Mouse (Mus musculus) forebrain, postnatal 0 days (tissue): ENCODE results near the gene Rab3a. TPM values are rescaled to one million over a fixed set of nuclear protein-coding genes. Genes with fewer than 3 reads are reported as not detected.

Source experiments
- ATAC-seq: fragments of 200-750 bp; cut with Nextera tagmentation; 2 replicates; pipeline ENCODE4 v1.8.0; 2017; ENCODE audit warnings: mild to moderate bottlenecking, moderate library complexity
- DNase-seq: peaks from one replicate; pipeline ENCODE4 v3.0.0-alpha.2; 2015
- H3K27ac ChIP-seq: fragments of 300-500 bp; sonication (generic); 2 replicates; pipeline ENCODE4 v1.5.1; 2014; ENCODE audit warnings: low read depth, mild to moderate bottlenecking, antibody characterized with exemption, low read length, moderate library complexity, mixed read lengths
- H3K27me3 ChIP-seq: fragments of 300-500 bp; sonication (generic); 2 replicates; pipeline ENCODE4 v1.6.1; 2014; ENCODE audit warnings: mild to moderate bottlenecking, low read length, mixed read lengths; ENCODE audit not compliant: insufficient read depth
- H3K36me3 ChIP-seq: fragments of 300-500 bp; sonication (generic); 2 replicates; pipeline ENCODE4 v1.6.1; 2014; ENCODE audit warnings: mild to moderate bottlenecking, moderate library complexity; ENCODE audit not compliant: insufficient read depth
- H3K4me1 ChIP-seq: fragments of 300-500 bp; sonication (generic); 2 replicates; pipeline ENCODE4 v1.6.1; 2014; ENCODE audit warnings: antibody characterized with exemption; ENCODE audit not compliant: insufficient read depth
- H3K4me2 ChIP-seq: fragments of 300-500 bp; sonication (generic); 2 replicates; pipeline ENCODE4 v1.6.1; 2014; ENCODE audit warnings: low read depth, mild to moderate bottlenecking, moderate library complexity
- H3K4me3 ChIP-seq: fragments of 300-500 bp; sonication (generic); 2 replicates; pipeline ENCODE4 v1.5.1; 2014; ENCODE audit warnings: low read depth, low read length, mixed read lengths
- H3K9ac ChIP-seq: fragments of 300-500 bp; sonication (generic); 2 replicates; pipeline ENCODE4 v1.6.1; 2014; ENCODE audit warnings: mild to moderate bottlenecking
- H3K9me3 ChIP-seq: fragments of 300-500 bp; sonication (generic); 2 replicates; pipeline ENCODE4 v1.6.1; 2016; ENCODE audit warnings: low read length
- CTCF ChIP-seq: sonication (generic); IDR thresholded peaks from 2 replicates; pipeline ENCODE4 v1.5.1; 2016; ENCODE audit warnings: antibody characterized with exemption, control low read depth, low read depth
- WGBS: fragments of 180-500 bp; shearing (Covaris S2); extraction: QIAGEN DNeasy Blood & Tissue Kit; methylation state at CpG from one replicate; pipeline ENCODE4 v1.1.7; 2014; 5-methylcytosine and 5-hydroxymethylcytosine counted together
- polyA plus RNA-seq: library from polyadenylated mRNA; unstranded; fragments of >200 nt; fragmentation: Nextera tagmentation; extraction: Ambion mirVana; gene quantifications from 2 replicates; pipeline ENCODE4 v1.2.1, GENCODE M21; 2015
- total RNA-seq: library from RNA; depleted of rRNA; stranded (reverse); fragments of >200 nt; gene quantifications from 2 replicates; pipeline ENCODE4 v1.2.3, GENCODE M21; 2014

Gene Rab3a
- total and polyA plus RNA-seq, 2 experiments from 2014 or later = 499 to 673 TPM

GRCm38 (mm10) chr8:70780093-70780492 lies 25.6 kb downstream of the Rab3a start:
- peaks cover 63% of the 10 kb centered on the region for H3K36me3 ChIP-seq
- no peak overlapping the region for H3K9ac ChIP-seq
- ATAC-seq (no peak), DNase-seq (no peak)
- no peak overlapping the region for H3K4me3 ChIP-seq
- no peaks in the 10 kb centered on the region for H3K27me3 ChIP-seq
- no peak overlapping the region for H3K27ac ChIP-seq
- no peak overlapping the region for H3K4me2 ChIP-seq
- no peak for TF ChIP-seq CTCF
- 85% methylated on average over 11 of the region's 11 CpGs for WGBS
- H3K9me3 ChIP-seq = no peaks in the 10 kb centered on the region
- H3K4me1 ChIP-seq = peaks cover 14% of the 10 kb centered on the region

- no peak for ATAC-seq
- H3K4me2 ChIP-seq = no peak overlapping the region
- no peaks in the 10 kb centered on the region for H3K27me3 ChIP-seq
- H3K4me3 ChIP-seq = no peak overlapping the region
- no peaks in the 10 kb centered on the region for H3K9me3 ChIP-seq
- peaks cover 67% of the 10 kb centered on the region for H3K36me3 ChIP-seq
- H3K9ac ChIP-seq = no peak overlapping the region
- peaks cover 3% of the 10 kb centered on the region; the same call in 1 of the 2 replicates for H3K4me1 ChIP-seq
- no peak for TF ChIP-seq CTCF
- 87% methylated on average over 25 of the region's 25 CpGs for WGBS
- no peak overlapping the region for H3K27ac ChIP-seq
- no peak for DNase-seq
These were observed 32.0 kb downstream of the Rab3a start for GRCm38 (mm10) chr8:70786291-70787050.

DNA sequence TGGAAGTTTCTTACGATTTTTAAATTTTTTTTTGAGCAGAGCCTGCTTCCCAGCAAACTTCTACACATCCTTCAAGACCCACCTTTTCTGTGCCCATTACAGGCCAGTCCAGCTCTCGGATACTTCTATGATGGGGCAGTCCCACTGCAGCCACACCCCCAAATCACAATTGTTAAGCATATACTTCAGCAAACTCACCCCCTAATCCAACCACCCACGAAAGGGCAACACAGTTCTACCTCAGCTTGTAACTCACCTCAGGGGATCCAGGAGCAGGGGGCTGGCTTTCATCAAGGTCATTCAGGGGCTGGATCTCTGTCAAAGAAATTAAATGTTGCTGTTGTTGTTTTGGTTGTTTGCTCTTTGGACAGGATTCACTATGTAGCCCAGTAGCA lies 32.6 kb downstream of the Rab3a start:
- Histone ChIP-seq H3K4me1 (peaks cover 6% of the 10 kb centered on the region; the same call in 1 of the 2 replicates), H3K9me3 (no peaks in the 10 kb centered on the region), H3K27ac (no peak overlapping the region), H3K36me3 (peaks cover 61% of the 10 kb centered on the region), H3K4me2 (no peak overlapping the region), H3K9ac (no peak overlapping the region), H3K27me3 (no peaks in the 10 kb centered on the region), H3K4me3 (no peak overlapping the region)
- DNase-seq (no peak), ATAC-seq (no peak)
- TF ChIP-seq CTCF = no peak
- WGBS = 95% methylated on average over 3 of the region's 3 CpGs

GRCm38 (mm10) chr8:70787941-70788667 lies 33.6 kb downstream of the Rab3a start:
- ATAC-seq = no peak
- H3K9ac ChIP-seq = no peak overlapping the region

DNA sequence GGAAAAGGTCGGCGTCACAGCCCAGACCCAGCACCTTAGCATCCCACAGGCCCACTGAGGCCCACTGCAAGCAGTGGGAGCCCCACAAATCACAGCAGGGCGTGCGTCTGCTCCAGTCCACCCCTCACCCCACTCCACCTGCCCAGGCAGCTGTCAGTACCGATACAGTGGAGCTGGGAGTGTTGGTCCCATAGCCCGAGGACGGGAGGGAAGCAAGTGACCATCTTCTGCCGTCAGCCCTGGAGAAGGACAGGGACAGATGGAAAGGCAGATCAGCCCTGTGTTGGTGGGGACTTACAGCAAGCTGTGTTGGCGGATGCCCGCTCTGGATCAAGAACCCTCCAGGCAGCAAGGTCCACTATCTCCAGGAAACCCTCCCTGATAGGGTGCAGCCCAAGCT lies 34.6 kb downstream of the Rab3a start:
- H3K4me1 ChIP-seq = peaks cover 12% of the 10 kb centered on the region
- no peak overlapping the region for H3K4me2 ChIP-seq
- no peak overlapping the region for H3K27ac ChIP-seq
- peaks cover 48% of the 10 kb centered on the region for H3K36me3 ChIP-seq
- H3K4me3 ChIP-seq = no peak overlapping the region
- ATAC-seq = no peak
- H3K9ac ChIP-seq = no peak overlapping the region; the same call in 1 of the 2 replicates
- no peak for TF ChIP-seq CTCF
- H3K27me3 ChIP-seq = no peaks in the 10 kb centered on the region
- no peak for DNase-seq
- H3K9me3 ChIP-seq = no peaks in the 10 kb centered on the region
- 85% methylated on average over 10 of the region's 10 CpGs for WGBS

More at GRCm38 (mm10) chr8:70787941-70788667, 33.6 kb downstream of the Rab3a start:
- no peak for TF ChIP-seq CTCF
- peaks cover 12% of the 10 kb centered on the region for H3K4me1 ChIP-seq
- 30% methylated on average over 30 of the region's 30 CpGs for WGBS
- no peak overlapping the region for H3K4me2 ChIP-seq
- H3K27ac ChIP-seq = no peak overlapping the region
- no peak for DNase-seq
- H3K4me3 ChIP-seq = no peak overlapping the region
- no peaks in the 10 kb centered on the region for H3K9me3 ChIP-seq
- no peaks in the 10 kb centered on the region for H3K27me3 ChIP-seq
- peaks cover 57% of the 10 kb centered on the region for H3K36me3 ChIP-seq

GRCm38 (mm10) chr8:70790846-70791245 lies 36.4 kb downstream of the Rab3a start:
- 0 out of 2 replicates have a peak overlapping the region, but pooled peaks have one; percentile 3 for H3K4me3 ChIP-seq
- no peaks in the 10 kb centered on the region for H3K27me3 ChIP-seq
- no peak overlapping the region for H3K27ac ChIP-seq
- peak overlapping the region; percentile 85 for H3K4me2 ChIP-seq
- peaks cover 12% of the 10 kb centered on the region for H3K4me1 ChIP-seq
- DNase-seq = no peak
- TF ChIP-seq CTCF = no peak
- peak overlapping the region; percentile 87 for H3K9ac ChIP-seq
- WGBS = 59% methylated on average over 8 of the region's 8 CpGs
- no peaks in the 10 kb centered on the region for H3K9me3 ChIP-seq
- ATAC-seq = no peak
- peaks cover 36% of the 10 kb centered on the region for H3K36me3 ChIP-seq

DNA sequence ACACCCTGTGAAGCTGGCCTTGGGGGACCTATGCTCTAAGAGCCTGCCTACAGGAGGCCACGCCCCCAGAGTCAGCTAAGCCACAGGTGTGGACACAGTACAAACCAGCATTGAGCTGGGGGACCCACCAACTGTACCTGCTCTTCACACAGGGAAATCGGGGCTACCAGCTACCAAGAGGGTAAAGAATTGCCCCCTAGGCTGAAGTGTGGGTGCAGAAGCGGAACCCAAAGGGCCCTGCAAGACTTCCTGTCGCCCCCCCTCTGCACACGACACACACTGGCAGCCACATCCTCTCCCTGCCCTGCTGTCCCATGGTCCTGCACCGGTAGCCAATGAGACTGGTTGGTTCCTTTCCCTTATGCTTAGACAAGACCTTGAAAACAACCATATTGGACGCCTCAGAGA lies 36.8 kb downstream of the Rab3a start:
- DNase-seq (no peak), ATAC-seq (no peak)
- TF ChIP-seq CTCF = no peak
- Histone ChIP-seq H3K36me3 (peaks cover 32% of the 10 kb centered on the region), H3K4me3 (peak overlapping the region; percentile 63), H3K4me2 (peak overlapping the region; percentile 85), H3K27me3 (no peaks in the 10 kb centered on the region), H3K4me1 (peaks cover 16% of the 10 kb centered on the region), H3K9me3 (no peaks in the 10 kb centered on the region), H3K9ac (peak overlapping the region; percentile 87), H3K27ac (no peak overlapping the region)
- 78% methylated on average over 7 of the region's 7 CpGs for whole genome bisulfite sequencing
